Mouse (Mus musculus) stomach, embryonic 16.5 days (tissue): ENCODE data around the gene Bicc1. TPM values are rescaled to one million over a fixed set of nuclear protein-coding genes. Genes with fewer than 3 reads are reported as not detected.
"Not testable (repeated sequence)": the region's sequence is repeated elsewhere in the genome, so short reads cannot be mapped to it uniquely, and the experiment has no call there.

Experiments
- ATAC-seq: fragments of 200-750 bp; cut with Nextera tagmentation; 2 replicates; pipeline ENCODE4 v1.8.0; 2017; ENCODE audit warnings: moderate number of reproducible peaks, moderate TSS enrichment; ENCODE audit not compliant: insufficient read depth, low FRiP score
- H3K27ac ChIP-seq: fragments of 300-500 bp; sonication (generic); 2 replicates; pipeline ENCODE4 v1.5.1; 2014; ENCODE audit warnings: low read length
- H3K27me3 ChIP-seq: fragments of 300-500 bp; sonication (generic); 2 replicates; pipeline ENCODE4 v1.6.1; 2014; ENCODE audit warnings: low read length, control low read depth, mixed read lengths; ENCODE audit not compliant: control insufficient read depth, insufficient read depth
- H3K36me3 ChIP-seq: fragments of 300-500 bp; sonication (generic); 2 replicates; pipeline ENCODE4 v1.6.1; 2014; ENCODE audit warnings: low read length; ENCODE audit not compliant: control insufficient read depth, insufficient read depth
- H3K4me1 ChIP-seq: fragments of 300-500 bp; sonication (generic); 2 replicates; pipeline ENCODE4 v1.6.1; 2014; ENCODE audit warnings: low read length, control low read depth, mixed read lengths; ENCODE audit not compliant: control insufficient read depth, insufficient read depth
- H3K4me2 ChIP-seq: fragments of 300-500 bp; sonication (generic); 2 replicates; pipeline ENCODE4 v1.6.1; 2014; ENCODE audit warnings: low read depth, low read length, mixed read lengths
- H3K4me3 ChIP-seq: fragments of 300-500 bp; sonication (generic); replicated peaks from 2 replicates; pipeline ENCODE4 v1.5.1; 2014; ENCODE audit warnings: mild to moderate bottlenecking, low read length
- H3K9ac ChIP-seq: fragments of 300-500 bp; sonication (generic); 2 replicates; pipeline ENCODE4 v1.6.1; 2014; ENCODE audit warnings: low read length
- H3K9me3 ChIP-seq: fragments of 300-500 bp; sonication (generic); replicated peaks from 2 replicates; pipeline ENCODE4 v1.6.1; 2016; ENCODE audit warnings: low read length, control low read depth; ENCODE audit not compliant: control insufficient read depth
- WGBS: fragments of 180-500 bp; shearing (Covaris S2); extraction: QIAGEN DNeasy Blood & Tissue Kit; methylation state at CpG from one replicate; pipeline ENCODE4 v1.1.7; 2014; 5-methylcytosine and 5-hydroxymethylcytosine counted together
- polyA plus RNA-seq: library from polyadenylated mRNA; unstranded; fragments of >200 nt; fragmentation: Nextera tagmentation; extraction: Ambion mirVana; gene quantifications from 2 replicates; pipeline ENCODE4 v1.2.1, GENCODE M21; 2015

Gene Bicc1
- polyA plus RNA-seq, 1 experiment from 2014 or later = 22.1 TPM

- no peaks in the 10 kb centered on the region for H3K9me3 ChIP-seq
- no peak overlapping the region for H3K9ac ChIP-seq
- ATAC-seq = no peak
- H3K27ac ChIP-seq = no peak overlapping the region
- H3K4me2 ChIP-seq = no peak overlapping the region
- peaks cover 12% of the 10 kb centered on the region for H3K4me1 ChIP-seq
- H3K27me3 ChIP-seq = no peaks in the 10 kb centered on the region
- no peak overlapping the region for H3K4me3 ChIP-seq
- no peaks in the 10 kb centered on the region for H3K36me3 ChIP-seq
- WGBS = 76% methylated on average over 13 of the region's 13 CpGs
Measured at GRCm38 (mm10) chr10:70968848-70969683, 190.4 kb downstream of the Bicc1 start.

DNA sequence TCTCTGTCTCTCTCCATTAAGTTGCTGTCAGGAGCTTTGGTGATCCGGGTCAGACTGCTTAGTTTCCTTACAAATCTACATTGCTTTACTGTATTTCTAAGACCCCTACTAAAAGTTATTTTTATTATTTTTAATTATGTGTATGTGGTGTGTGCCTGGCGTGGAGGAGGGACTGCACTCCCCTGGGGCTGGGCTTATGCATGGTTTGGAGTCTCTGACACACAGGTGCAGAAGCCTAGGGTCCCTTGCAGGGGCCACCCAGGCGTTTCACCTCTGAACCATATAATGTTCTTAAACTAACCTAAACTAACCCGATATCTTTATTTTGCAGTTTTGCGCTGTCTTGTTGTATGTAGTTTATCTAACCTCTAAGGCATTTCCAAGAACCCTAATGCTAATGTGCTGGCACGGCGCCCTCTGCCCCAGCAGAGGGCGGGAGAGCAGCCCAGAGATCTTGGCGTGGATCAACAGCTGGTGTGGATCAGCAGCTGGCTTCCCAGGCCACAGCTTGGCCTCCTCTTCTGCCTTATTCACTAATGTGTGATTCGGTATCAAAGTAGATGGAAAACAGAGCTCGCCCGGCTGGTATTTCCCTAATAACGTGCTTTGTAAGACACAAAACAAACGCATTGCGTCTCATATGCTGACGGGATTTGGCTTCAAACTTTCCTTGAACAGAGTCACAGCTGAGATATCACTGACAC lies 192.7 kb downstream of the Bicc1 start:
- Histone ChIP-seq H3K36me3 (no peaks in the 10 kb centered on the region), H3K4me2 (peak overlapping the region; percentile 5; the same call in 1 of the 2 replicates), H3K27ac (peak overlapping the region; percentile 52), H3K27me3 (no peaks in the 10 kb centered on the region), H3K9ac (no peak overlapping the region), H3K9me3 (no peaks in the 10 kb centered on the region), H3K4me3 (no peak overlapping the region), H3K4me1 (peaks cover 12% of the 10 kb centered on the region)
- 47% methylated on average over 16 of the region's 16 CpGs for WGBS
- peak; percentile 76 for ATAC-seq

DNA sequence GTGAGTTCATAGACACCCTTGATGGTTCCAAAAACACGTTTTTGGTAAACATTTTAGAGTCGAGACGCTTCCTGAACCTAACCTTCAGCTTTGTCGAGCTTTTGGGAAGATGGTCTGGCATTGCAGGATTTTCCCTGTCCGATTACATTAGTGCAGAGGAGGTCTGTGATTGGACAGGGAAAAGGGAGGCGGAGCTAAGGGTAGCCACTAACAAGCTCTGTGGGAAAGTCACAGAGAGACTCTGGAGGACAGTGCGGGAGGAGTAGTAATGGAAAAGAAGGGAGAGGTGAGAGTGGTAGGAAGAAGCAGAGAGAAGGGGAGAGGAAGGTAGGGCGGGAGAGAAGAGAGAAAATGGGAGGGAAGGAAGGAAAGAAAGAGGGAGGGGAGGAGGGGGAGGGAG lies 194.8 kb downstream of the Bicc1 start:
- WGBS = 46% methylated on average over 8 of the region's 8 CpGs
- H3K4me1 ChIP-seq = peaks cover 12% of the 10 kb centered on the region
- no peaks in the 10 kb centered on the region for H3K36me3 ChIP-seq
- H3K27ac ChIP-seq = no peak overlapping the region
- ATAC-seq = no peak
- H3K4me2 ChIP-seq = no peak overlapping the region
- no peaks in the 10 kb centered on the region for H3K27me3 ChIP-seq
- H3K4me3 ChIP-seq = no peak overlapping the region
- H3K9me3 ChIP-seq = no peaks in the 10 kb centered on the region
- H3K9ac ChIP-seq = no peak overlapping the region

DNA sequence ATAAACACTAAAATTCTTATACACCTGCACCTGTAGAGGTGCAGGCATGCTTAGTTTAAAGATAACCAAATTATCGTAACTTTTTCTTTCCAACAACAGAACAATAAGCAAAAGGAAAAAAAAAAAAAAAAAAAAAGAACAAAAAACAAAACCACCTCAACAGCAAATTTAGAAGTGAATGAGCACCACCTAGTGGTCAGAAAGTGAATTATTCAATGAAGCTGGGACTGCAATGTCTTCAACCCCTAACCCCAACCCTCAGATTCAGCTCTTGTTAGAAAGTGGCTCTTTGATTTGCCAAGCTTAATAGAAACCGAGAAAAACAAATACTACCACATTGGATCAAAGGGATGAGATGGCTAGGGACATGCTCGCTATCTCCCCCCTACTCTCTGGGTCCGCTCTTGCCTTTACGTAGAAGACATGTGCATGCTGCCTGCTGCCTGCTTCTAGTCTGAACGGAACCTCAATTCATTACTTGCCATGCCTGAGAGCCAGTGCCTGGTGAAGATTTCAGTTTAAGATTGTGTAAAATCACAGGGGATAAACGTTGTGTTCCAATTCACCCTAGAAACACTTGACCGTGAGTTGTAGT lies 195.8 kb downstream of the Bicc1 start:
- no peak overlapping the region for H3K4me3 ChIP-seq

GRCm38 (mm10) chr10:70961641-70962040 lies 197.9 kb downstream of the Bicc1 start:
- WGBS = 82% methylated on average over 8 of the region's 8 CpGs
- Histone ChIP-seq H3K36me3 (no peaks in the 10 kb centered on the region), H3K9ac (no peak overlapping the region), H3K27me3 (no peaks in the 10 kb centered on the region), H3K4me2 (no peak overlapping the region), H3K4me3 (no peak overlapping the region), H3K27ac (no peak overlapping the region), H3K9me3 (no peaks in the 10 kb centered on the region), H3K4me1 (peaks cover 1% of the 10 kb centered on the region; the same call in 1 of the 2 replicates)
- ATAC-seq = no peak

More for the DNA sequence above, 195.8 kb downstream of the Bicc1 start:
- no peak overlapping the region for H3K4me2 ChIP-seq
- H3K27ac ChIP-seq = no peak overlapping the region
- peaks cover 12% of the 10 kb centered on the region for H3K4me1 ChIP-seq
- ATAC-seq = no peak
- no peaks in the 10 kb centered on the region for H3K9me3 ChIP-seq
- no peaks in the 10 kb centered on the region for H3K27me3 ChIP-seq
- WGBS = 55% methylated on average over 8 of the region's 8 CpGs
- no peak overlapping the region for H3K9ac ChIP-seq
- no peaks in the 10 kb centered on the region for H3K36me3 ChIP-seq

GRCm38 (mm10) chr10:70960396-70960795 lies 199.1 kb downstream of the Bicc1 start:
- H3K36me3 ChIP-seq, H3K9me3 ChIP-seq, H3K27me3 ChIP-seq, ATAC-seq, H3K4me3 ChIP-seq, H3K4me1 ChIP-seq, H3K4me2 ChIP-seq, H3K9ac ChIP-seq, H3K27ac ChIP-seq: not testable (repeated sequence)
- WGBS = 91% methylated on average over 6 of the region's 6 CpGs

DNA sequence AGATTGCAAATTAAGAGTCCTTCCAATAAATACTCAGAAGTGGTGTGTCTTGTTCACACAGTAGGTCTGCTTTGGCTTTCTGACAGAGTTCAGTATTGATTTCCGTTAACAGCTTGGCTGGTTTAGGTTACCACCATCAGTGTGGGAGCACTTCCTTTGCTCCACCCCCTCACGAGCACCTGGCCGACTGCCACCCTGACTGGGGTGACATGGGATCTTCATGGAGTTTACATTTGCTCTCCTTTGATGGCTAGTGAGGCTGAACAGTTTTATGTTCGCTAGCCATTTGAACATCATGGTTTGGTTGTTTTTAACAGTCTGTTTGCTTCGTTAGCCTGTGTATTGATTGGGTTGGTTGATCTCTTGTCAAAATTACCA lies 206.7 kb downstream of the Bicc1 start:
- no peak overlapping the region for H3K4me3 ChIP-seq
- H3K27ac ChIP-seq = no peak overlapping the region
- WGBS = 61% methylated on average over 5 of the region's 5 CpGs
- no peaks in the 10 kb centered on the region for H3K9me3 ChIP-seq
- H3K36me3 ChIP-seq = no peaks in the 10 kb centered on the region
- no peak overlapping the region for H3K9ac ChIP-seq
- H3K4me2 ChIP-seq = no peak overlapping the region
- no peak for ATAC-seq
- no peaks in the 10 kb centered on the region for H3K27me3 ChIP-seq
- peaks cover 5% of the 10 kb centered on the region; the same call in 1 of the 2 replicates for H3K4me1 ChIP-seq

GRCm38 (mm10) chr10:70952056-70952769 lies 207.3 kb downstream of the Bicc1 start:
- Histone ChIP-seq H3K9ac (no peak overlapping the region), H3K27ac (no peak overlapping the region), H3K36me3 (no peaks in the 10 kb centered on the region), H3K4me1 (peaks cover 5% of the 10 kb centered on the region; the same call in 1 of the 2 replicates), H3K9me3 (no peaks in the 10 kb centered on the region), H3K4me3 (no peak overlapping the region), H3K4me2 (no peak overlapping the region), H3K27me3 (no peaks in the 10 kb centered on the region)
- 69% methylated on average over 11 of the region's 11 CpGs for WGBS
- no peak for ATAC-seq
